Mouse (Mus musculus) layer of hippocampus, adult 9-10 months (tissue): ENCODE results near the gene Cygb.
"Not testable (repeated sequence)": the region's sequence is repeated elsewhere in the genome, so short reads cannot be mapped to it uniquely, and the experiment has no call there.

Experiments
- DNase-seq: peaks from one replicate; pipeline ENCODE4 v3.0.0; 2022; ENCODE audit warnings: low spot score

The Cygb gene

GRCm38 (mm10) chr11:116654255-116654821 is at the start of gene Cygb:
Cygb (minus strand) TSS chr11:116654313.
- DNase-seq: no peak

- DNase-seq: no peak
Measured at GRCm38 (mm10) chr11:116701377-116701841, 47.3 kb upstream of the Cygb start.

GRCm38 (mm10) chr11:116697521-116697920 is 43.4 kb upstream of the Cygb start:
- no peak for DNase-seq

- no peak for DNase-seq
Measured at GRCm38 (mm10) chr11:116696426-116696825, 42.3 kb upstream of the Cygb start.

- no peak for DNase-seq
Measured at GRCm38 (mm10) chr11:116695194-116695880, 41.2 kb upstream of the Cygb start.

GRCm38 (mm10) chr11:116694250-116695193 is 40.4 kb upstream of the Cygb start:
- DNase-seq: no peak

- no peak for DNase-seq
Measured at GRCm38 (mm10) chr11:116693899-116694249, 39.8 kb upstream of the Cygb start.

- no peak for DNase-seq
Measured at GRCm38 (mm10) chr11:116690701-116691575, 36.8 kb upstream of the Cygb start.

GRCm38 (mm10) chr11:116689622-116690021 is 35.5 kb upstream of the Cygb start:
- DNase-seq: no peak

- DNase-seq: no peak
Measured at GRCm38 (mm10) chr11:116687897-116688296, 33.8 kb upstream of the Cygb start.

GRCm38 (mm10) chr11:116685729-116686128 is 31.6 kb upstream of the Cygb start:
- no peak for DNase-seq

- no peak for DNase-seq
Measured at GRCm38 (mm10) chr11:116683777-116684176, 29.7 kb upstream of the Cygb start.

GRCm38 (mm10) chr11:116682501-116683144 is 28.5 kb upstream of the Cygb start:
- no peak for DNase-seq

- no peak for DNase-seq
Measured at GRCm38 (mm10) chr11:116681147-116681546, 27.0 kb upstream of the Cygb start.

GRCm38 (mm10) chr11:116680321-116681091 is 26.4 kb upstream of the Cygb start:
- no peak for DNase-seq

GRCm38 (mm10) chr11:116679148-116679547 is 25.0 kb upstream of the Cygb start:
- no peak for DNase-seq

GRCm38 (mm10) chr11:116677711-116678441 is 23.8 kb upstream of the Cygb start:
- no peak for DNase-seq

- DNase-seq: no peak
Measured at GRCm38 (mm10) chr11:116676175-116676976, 22.3 kb upstream of the Cygb start.

GRCm38 (mm10) chr11:116675429-116675828 is 21.3 kb upstream of the Cygb start:
- not testable (repeated sequence) for DNase-seq
